Mouse (Mus musculus) thymus, postnatal 36 days (tissue): Measurements from ENCODE around the gene Rhbdd2.
A peak's percentile ranks its signal among the peaks of the same experiment; 100 is the strongest.

Source experiments
- DNase-seq, 2 experiments: peaks; one replicate each; pipeline ENCODE4 v3.0.0; 2022; ENCODE audit warnings: mixed read lengths in 2 of 2

Gene Rhbdd2

DNA sequence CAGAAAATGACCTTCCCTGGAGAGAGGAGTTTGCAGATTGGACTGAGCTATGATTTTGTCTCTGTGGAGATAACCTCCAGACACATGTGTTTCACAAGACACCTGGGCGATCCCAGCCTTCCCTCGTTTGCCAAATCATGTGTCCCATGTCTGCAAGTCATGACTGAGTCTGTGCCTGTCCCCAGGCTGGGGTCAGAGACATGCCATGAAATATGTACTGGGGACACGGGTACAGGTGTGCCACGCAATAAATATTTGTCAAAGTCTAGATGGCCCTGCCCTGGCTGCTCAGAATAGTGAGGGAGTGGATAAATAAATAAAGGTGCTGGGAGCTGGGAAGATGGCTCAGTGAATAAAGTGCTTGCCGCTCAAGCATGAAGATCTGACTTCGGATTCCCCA, 13.6 kb downstream of the Rhbdd2 start:
- no peak for DNase-seq

DNA sequence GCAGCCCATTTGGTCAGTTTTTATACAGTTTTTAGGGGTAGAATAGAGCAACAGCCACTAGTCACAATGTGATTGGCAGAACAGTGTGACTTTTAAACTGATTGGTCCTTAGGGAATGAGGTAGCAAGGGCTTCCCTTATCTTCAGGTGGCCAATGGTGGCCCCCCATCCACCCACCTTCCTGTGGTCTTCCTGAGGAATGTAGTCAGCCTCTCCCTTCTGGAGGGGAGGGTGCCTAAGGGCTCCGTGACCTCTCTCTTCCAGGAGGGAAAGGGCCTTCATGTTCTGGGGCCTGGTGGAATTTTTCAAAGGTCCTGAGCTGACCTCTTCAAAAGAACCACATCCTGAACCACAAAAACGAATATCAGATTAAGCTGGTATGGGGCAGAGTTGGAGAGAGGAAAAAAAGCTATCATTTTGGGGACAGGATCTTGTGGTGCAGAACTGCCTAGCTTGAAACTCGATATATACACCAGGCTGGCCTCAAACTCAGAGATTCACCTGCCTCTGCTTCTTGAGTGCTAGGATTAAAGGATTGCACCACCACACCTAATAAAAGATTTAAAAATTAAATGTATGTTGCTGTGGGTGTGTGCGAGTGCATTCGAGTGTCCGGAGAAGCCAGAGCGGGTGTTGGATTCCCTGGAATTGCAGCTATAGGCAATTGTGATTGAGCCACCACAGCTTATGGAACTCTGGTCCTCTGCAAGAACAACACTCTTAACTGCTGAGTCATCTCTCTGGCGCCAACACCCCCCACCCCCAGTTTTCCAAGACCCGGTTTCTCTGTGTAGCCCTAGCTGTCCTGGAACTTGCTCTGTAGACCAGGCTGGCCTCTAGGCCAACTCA, 16.3 kb downstream of the Rhbdd2 start:
- no peak for DNase-seq

GRCm38 (mm10) chr5:135649309-135649633, 16.9 kb downstream of the Rhbdd2 start:
- DNase-seq: no peak

- no peak for DNase-seq
Observed at GRCm38 (mm10) chr5:135651536-135651935, 19.1 kb downstream of the Rhbdd2 start.

GRCm38 (mm10) chr5:135653209-135653608, 20.8 kb downstream of the Rhbdd2 start:
- no peak for DNase-seq

DNA sequence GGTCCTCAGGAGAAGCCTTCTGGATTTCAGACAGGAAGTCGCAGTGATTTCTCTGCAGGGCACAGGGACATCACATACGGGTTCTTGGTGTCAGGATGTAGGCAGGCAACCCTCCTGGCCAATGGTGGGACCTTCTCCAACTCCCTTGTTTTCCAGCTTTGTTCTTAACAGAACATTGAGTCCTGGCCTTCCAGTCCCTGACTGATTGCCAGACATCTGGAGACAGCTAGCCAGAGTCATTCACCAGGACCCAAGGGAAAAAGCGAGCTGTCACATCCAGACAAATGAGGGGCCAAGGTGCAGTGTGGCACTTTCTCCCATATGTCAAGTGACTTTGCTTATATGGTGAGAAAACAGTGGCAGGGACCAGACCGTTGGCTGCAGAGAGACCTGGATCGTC, 23.6 kb downstream of the Rhbdd2 start:
- DNase-seq: no peak

DNA sequence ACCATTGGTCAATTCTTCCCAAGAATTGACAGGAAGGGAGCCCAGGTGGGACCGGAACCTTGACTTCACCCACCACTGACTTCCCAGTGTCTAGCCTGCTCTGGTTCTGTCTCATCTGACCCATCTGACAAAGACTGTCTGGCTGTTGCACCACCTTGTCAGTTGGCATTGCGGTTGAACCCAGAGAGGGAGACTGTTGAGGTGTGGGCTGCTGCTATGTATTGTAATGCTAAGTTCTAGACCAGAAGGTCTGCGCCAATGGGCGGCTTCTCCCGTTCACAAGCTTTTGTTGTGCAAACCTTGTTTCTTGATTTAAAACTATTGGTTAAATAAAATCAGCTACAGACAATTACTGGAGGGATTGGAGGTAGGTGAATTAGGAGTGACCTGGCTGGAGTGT, 24.7 kb downstream of the Rhbdd2 start:
- DNase-seq: no peak

- DNase-seq: no peak
Observed at GRCm38 (mm10) chr5:135657703-135658373, 25.4 kb downstream of the Rhbdd2 start.

- no peak for DNase-seq
Observed at GRCm38 (mm10) chr5:135659956-135660355, 27.5 kb downstream of the Rhbdd2 start.

- no peak for DNase-seq
Observed at GRCm38 (mm10) chr5:135660535-135660934, 28.1 kb downstream of the Rhbdd2 start.

DNA sequence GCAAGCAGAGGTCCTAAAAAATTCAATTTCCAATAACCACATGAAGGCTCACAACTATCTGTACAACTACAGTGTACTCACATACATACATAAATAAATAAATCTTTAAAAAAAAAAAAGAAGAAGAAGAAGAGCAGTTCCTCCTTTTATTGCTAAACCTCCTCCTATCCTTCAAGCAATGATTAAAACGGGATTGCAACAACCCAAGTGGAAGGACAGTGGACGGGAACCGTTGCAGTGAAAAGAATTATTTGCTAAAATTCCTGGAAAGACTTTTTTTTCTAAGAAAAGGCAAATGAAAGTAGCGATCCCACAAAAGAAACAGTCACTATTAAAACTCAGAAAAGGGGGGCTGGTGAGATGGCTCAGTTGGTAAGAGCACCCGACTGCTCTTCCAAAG, 34.5 kb downstream of the Rhbdd2 start:
- no peak for DNase-seq

GRCm38 (mm10) chr5:135668071-135668470, 35.7 kb downstream of the Rhbdd2 start:
- no peak for DNase-seq

DNA sequence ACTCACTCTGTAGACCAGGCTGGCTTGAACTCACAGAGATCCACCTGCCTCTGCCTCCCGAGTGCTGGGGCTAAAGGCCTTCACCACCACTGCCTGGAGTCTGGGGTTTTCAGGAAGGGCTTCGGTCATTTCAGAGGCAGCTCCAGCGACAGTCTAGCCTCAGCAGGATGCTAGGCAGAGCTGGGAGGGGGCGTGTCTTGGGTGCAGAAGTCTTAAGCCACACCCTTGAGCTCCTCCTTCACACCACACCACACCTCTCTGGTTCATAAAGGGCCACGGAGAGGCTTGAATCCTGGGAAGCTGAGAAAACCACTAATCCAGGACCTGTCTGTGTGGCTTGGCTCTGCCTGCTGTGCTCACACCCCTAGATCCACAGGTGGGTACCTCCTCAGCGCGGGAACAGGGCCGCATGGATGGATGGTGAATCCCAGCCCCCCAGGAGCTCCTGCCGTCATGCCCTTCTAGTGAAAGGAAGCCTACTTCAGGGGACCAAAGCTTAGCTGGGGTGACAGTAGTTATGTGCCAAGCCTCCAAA, 37.4 kb downstream of the Rhbdd2 start, which contains the start of gene Por:
Gene Por, plus strand, starts transcription at position 293 of the 535 bp plus-strand sequence.
- peak in 1 of 2 experiments; percentile 24 for DNase-seq

DNA sequence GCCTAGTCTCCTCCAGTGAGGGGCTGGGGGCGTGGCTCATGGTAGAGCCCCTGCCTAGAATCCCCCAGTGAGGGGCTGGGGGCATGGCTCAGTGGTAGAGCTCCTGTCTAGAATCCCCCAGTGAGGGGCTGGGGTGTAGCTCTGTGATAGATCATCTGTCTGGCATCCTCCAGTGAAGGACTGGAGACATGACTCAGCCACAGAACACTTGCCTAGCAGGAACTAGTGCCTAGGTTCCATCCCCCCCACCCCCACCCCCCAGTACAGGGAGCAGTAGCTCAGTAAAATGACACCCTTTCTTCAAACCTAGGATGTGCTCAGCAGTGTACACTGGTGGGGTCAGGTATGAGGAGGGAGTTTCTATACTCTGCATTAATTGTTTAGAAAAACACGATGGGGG, 38.5 kb downstream of the Rhbdd2 start:
- DNase-seq: no peak

GRCm38 (mm10) chr5:135672509-135672908, 40.1 kb downstream of the Rhbdd2 start:
- peak in 1 of 2 experiments; percentile 28 for DNase-seq

GRCm38 (mm10) chr5:135672980-135673379, 40.6 kb downstream of the Rhbdd2 start:
- no peak for DNase-seq

DNA sequence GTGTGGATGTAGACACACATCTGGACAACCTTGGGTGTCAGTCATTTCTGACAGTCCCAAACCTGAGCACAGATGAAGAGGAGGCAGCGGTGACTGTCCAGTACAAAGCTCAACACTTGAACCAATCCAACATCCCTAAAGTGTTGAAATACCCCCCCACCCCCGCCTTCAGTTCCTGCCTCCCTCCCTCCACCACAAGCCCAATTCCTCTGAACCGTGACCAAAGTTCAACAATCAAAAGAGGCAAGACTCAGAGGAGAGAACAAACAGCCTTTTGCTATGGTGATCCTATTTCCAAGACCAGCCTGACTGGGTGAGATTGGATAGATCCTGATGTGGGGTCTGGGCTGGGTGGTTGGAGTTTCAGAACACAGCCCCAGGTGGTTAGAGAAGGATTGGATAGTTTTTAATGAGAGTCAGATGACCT, 41.9 kb downstream of the Rhbdd2 start:
- DNase-seq: no peak

- peak; percentile 19 to 29 for DNase-seq
Observed at GRCm38 (mm10) chr5:135674821-135675220, 42.4 kb downstream of the Rhbdd2 start.

- no peak for DNase-seq
Observed at GRCm38 (mm10) chr5:135676696-135677095, 44.3 kb downstream of the Rhbdd2 start.

- DNase-seq: no peak
Observed at GRCm38 (mm10) chr5:135677251-135677650, 44.8 kb downstream of the Rhbdd2 start.

GRCm38 (mm10) chr5:135678481-135678880, 46.1 kb downstream of the Rhbdd2 start:
- DNase-seq: no peak

DNA sequence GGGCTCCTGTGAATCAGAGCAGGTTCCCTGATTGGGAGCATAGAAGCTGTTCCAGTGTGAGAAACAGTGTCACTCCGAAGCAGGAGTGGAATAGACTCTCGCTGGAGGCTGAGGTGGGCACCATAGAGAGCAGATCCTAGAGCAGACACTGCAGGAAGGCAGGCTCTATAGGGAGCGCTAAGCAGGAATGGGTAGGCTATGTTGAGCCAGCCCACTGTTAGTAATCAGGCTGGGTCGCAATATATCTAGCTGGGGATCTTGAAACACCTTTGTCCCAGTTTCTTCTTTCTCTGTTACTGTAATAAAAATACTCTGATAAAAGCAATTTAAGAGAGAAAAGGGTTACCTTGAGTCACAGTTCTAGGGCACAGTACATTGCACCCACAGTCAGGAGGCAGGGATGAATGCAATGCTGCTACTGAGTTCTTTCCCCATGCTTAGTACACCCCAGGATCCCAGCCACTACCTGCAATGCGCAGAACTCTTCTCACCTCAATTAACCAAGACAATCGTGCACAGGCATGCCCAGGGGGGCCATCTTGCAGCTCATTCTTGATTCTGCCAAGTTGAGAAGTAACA, 48.6 kb downstream of the Rhbdd2 start:
- no peak for DNase-seq

DNA sequence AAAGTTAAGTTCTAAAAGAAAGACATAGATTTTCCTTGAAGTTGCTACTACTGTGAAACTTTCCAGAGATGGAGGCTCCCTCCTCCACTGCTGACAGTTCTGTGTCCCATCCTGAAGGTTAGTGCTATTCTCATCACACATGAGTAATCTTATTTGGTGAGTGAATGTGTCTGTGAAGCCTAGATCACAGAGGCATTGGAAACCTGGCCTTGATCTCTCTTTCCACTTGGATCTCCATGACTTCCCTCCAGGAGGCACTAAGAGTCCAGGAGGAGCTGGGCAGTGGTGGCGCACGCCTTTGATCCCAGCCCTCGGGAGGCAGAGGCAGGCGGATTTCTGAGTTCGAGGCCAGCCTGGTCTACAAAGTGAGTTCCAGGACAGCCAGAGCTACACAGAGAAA, 49.6 kb downstream of the Rhbdd2 start:
- DNase-seq: no peak
